Mouse (Mus musculus) stomach, postnatal 0 days (tissue): ENCODE results near the gene Ano2. TPM values are rescaled to one million over a fixed set of nuclear protein-coding genes. Genes with fewer than 3 reads are reported as not detected.

ENCODE experiments used
- ATAC-seq: fragments of 200-750 bp; cut with Nextera tagmentation; 2 replicates; pipeline ENCODE4 v1.8.0; 2017; ENCODE audit not compliant: low FRiP score, low TSS enrichment
- DNase-seq: peaks from one replicate; pipeline ENCODE4 v3.0.0-alpha.2; 2016; ENCODE audit warnings: low spot score
- H3K27ac ChIP-seq: fragments of 300-500 bp; sonication (generic); replicated peaks from 2 replicates; pipeline ENCODE4 v1.5.1; 2014; ENCODE audit warnings: mild to moderate bottlenecking, control low read depth
- H3K27me3 ChIP-seq: fragments of 300-500 bp; sonication (generic); 2 replicates; pipeline ENCODE4 v1.6.1; 2014; ENCODE audit warnings: low read length; ENCODE audit not compliant: control insufficient read depth, insufficient read depth
- H3K36me3 ChIP-seq: fragments of 300-500 bp; sonication (generic); 2 replicates; pipeline ENCODE4 v1.6.1; 2014; ENCODE audit warnings: low read length, mixed read lengths; ENCODE audit not compliant: control insufficient read depth, insufficient read depth
- H3K4me1 ChIP-seq: fragments of 300-500 bp; sonication (generic); replicated peaks from 2 replicates; pipeline ENCODE4 v1.6.1; 2014; ENCODE audit warnings: antibody characterized with exemption; ENCODE audit not compliant: control insufficient read depth, insufficient read depth
- H3K4me2 ChIP-seq: fragments of 300-500 bp; sonication (generic); replicated peaks from 2 replicates; pipeline ENCODE4 v1.6.1; 2014; ENCODE audit warnings: low read depth, mild to moderate bottlenecking, control low read depth, moderate library complexity
- H3K4me3 ChIP-seq: fragments of 300-500 bp; sonication (generic); 2 replicates; pipeline ENCODE4 v1.5.1; 2014; ENCODE audit warnings: low read depth, low read length, control low read depth
- H3K9ac ChIP-seq: fragments of 300-500 bp; sonication (generic); 2 replicates; pipeline ENCODE4 v1.6.1; 2014; ENCODE audit warnings: mild to moderate bottlenecking, low read length, control low read depth, mixed read lengths
- H3K9me3 ChIP-seq: fragments of 300-500 bp; sonication (generic); 2 replicates; pipeline ENCODE4 v1.6.1; 2016; ENCODE audit warnings: low read length; ENCODE audit not compliant: control insufficient read depth
- CTCF ChIP-seq: IDR thresholded peaks from 2 replicates; pipeline ENCODE4 v1.5.1; 2016; ENCODE audit warnings: antibody characterized with exemption, low read depth, mild to moderate bottlenecking, moderate library complexity
- EP300 ChIP-seq: optimal IDR thresholded peaks from 2 replicates; pipeline ENCODE3; 2016; ENCODE audit warnings: antibody characterized with exemption
- WGBS: fragments of 180-500 bp; shearing (Covaris S2); extraction: QIAGEN DNeasy Blood & Tissue Kit; methylation state at CpG from one replicate; pipeline ENCODE4 v1.1.7; 2014; 5-methylcytosine and 5-hydroxymethylcytosine counted together
- polyA plus RNA-seq: library from polyadenylated mRNA; unstranded; fragments of >200 nt; fragmentation: Nextera tagmentation; extraction: Ambion mirVana; gene quantifications from 2 replicates; pipeline ENCODE4 v1.2.1, GENCODE M21; 2015

The Ano2 gene
- polyA plus RNA-seq, 1 experiment from 2014 or later, result 0.17 TPM

DNA sequence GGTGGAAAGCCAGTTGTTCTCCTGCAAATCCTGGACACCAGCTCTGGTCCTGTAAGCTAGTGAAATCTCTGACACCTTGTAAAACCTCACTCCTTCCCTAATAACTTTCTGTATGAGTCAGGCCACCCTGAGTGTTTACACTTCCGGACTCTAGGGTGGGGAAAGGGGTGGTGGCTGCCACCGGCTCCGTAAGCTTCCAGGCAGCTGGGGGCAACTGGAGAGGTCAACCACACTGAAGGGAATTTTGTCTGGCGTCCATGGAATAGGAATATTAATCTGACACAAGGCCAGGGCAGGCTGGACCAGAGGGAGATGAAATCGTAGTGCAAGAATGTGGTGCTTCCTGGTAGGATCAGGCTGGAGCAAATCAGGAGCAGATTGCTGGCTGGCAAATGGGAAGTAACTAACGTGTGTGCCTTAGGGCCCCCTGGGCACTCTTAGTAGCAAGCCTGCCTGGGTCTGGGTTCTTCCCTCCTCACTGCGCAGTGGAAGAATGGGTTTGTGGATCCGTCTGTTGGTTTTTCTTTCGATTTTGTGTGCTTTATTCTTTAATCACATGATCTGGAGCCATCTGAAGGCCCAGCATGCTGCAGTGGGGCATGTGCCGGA is 57.2 kb downstream of the Ano2 start:
- Histone ChIP-seq H3K4me2 (no peak overlapping the region), H3K4me3 (no peak overlapping the region), H3K27ac (no peak overlapping the region), H3K9ac (no peak overlapping the region), H3K36me3 (no peaks in the 10 kb centered on the region), H3K9me3 (no peaks in the 10 kb centered on the region), H3K27me3 (no peaks in the 10 kb centered on the region), H3K4me1 (no peaks in the 10 kb centered on the region)
- no peak for TF ChIP-seq EP300
- TF ChIP-seq CTCF, result no peak
- WGBS, result 40% methylated on average over 10 of the region's 10 CpGs
- DNase-seq (no peak), ATAC-seq (no peak)

GRCm38 (mm10) chr6:125748646-125749045 is 58.4 kb downstream of the Ano2 start:
- Histone ChIP-seq H3K9me3 (no peaks in the 10 kb centered on the region), H3K27ac (no peak overlapping the region), H3K36me3 (no peaks in the 10 kb centered on the region), H3K27me3 (no peaks in the 10 kb centered on the region), H3K4me3 (no peak overlapping the region), H3K4me2 (no peak overlapping the region), H3K4me1 (no peaks in the 10 kb centered on the region), H3K9ac (no peak overlapping the region)
- WGBS, result 51% methylated on average over 3 of the region's 3 CpGs
- DNase-seq, result no peak
- no peak for TF ChIP-seq CTCF
- no peak for ATAC-seq

- TF ChIP-seq EP300 (no peak), CTCF (no peak)
- no peaks in the 10 kb centered on the region for H3K4me1 ChIP-seq
- ATAC-seq, result no peak
- H3K4me3 ChIP-seq, result no peak overlapping the region
- no peak overlapping the region for H3K4me2 ChIP-seq
- WGBS, result 79% methylated on average over 11 of the region's 11 CpGs
- no peak for DNase-seq
- no peaks in the 10 kb centered on the region for H3K27me3 ChIP-seq
- H3K9ac ChIP-seq, result no peak overlapping the region
- H3K27ac ChIP-seq, result no peak overlapping the region
- H3K36me3 ChIP-seq, result no peaks in the 10 kb centered on the region
- no peaks in the 10 kb centered on the region for H3K9me3 ChIP-seq
These were observed 72.8 kb downstream of the Ano2 start for GRCm38 (mm10) chr6:125762851-125763519.

DNA sequence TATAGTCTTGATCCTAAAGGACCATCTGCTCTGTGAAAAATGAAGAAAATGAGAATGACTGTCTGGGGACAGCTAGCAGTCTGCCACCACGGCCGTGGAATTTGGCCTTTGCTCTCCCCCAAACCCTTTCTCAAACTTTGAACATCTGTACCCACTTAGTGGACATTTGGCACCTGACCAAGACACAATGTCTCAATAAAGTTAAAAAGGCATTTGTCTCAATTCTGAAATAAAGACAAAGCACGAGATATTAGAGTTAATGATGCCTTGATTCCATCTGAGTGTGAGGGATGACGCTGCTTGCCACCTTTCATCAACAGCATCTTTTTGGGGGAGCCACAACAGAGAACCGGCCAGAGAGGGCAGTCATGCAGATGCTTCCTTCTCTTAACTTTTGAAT is 83.0 kb downstream of the Ano2 start:
- no peaks in the 10 kb centered on the region for H3K27me3 ChIP-seq
- no peaks in the 10 kb centered on the region for H3K4me1 ChIP-seq
- H3K4me2 ChIP-seq, result no peak overlapping the region
- no peak overlapping the region for H3K4me3 ChIP-seq
- no peaks in the 10 kb centered on the region for H3K9me3 ChIP-seq
- WGBS, result 41% methylated on average over 5 of the region's 5 CpGs
- no peak overlapping the region for H3K27ac ChIP-seq
- no peaks in the 10 kb centered on the region for H3K36me3 ChIP-seq
- no peak for TF ChIP-seq EP300
- no peak for TF ChIP-seq CTCF
- no peak overlapping the region for H3K9ac ChIP-seq
- ATAC-seq (no peak), DNase-seq (no peak)

GRCm38 (mm10) chr6:125776291-125776690 is 86.1 kb downstream of the Ano2 start:
- H3K4me3 ChIP-seq, result no peak overlapping the region
- DNase-seq (no peak), ATAC-seq (no peak)
- no peak for TF ChIP-seq EP300
- TF ChIP-seq CTCF, result no peak
- H3K27ac ChIP-seq, result no peak overlapping the region
- no peaks in the 10 kb centered on the region for H3K27me3 ChIP-seq
- no peaks in the 10 kb centered on the region for H3K4me1 ChIP-seq
- no peak overlapping the region for H3K9ac ChIP-seq
- 83% methylated on average over 5 of the region's 5 CpGs for WGBS
- no peaks in the 10 kb centered on the region for H3K9me3 ChIP-seq
- no peaks in the 10 kb centered on the region for H3K36me3 ChIP-seq
- no peak overlapping the region for H3K4me2 ChIP-seq

DNA sequence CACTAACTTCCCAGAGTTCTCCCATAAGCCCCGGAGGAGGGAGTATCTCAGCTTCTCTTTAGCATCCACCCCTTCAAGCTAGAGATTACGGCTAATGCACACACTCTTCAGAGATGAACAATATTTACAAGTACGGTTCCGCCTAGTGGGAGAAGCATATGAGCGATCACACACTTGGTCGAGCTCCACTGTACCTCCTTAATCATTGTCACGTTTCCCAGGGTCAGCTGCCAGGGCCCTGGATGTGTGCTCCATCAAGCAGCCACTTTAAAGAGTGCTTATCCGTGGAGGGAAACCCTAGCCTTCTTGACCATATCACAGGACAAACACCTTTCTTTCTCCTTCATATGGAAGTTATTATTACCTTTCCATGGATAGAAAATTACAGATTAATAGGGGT is 112.7 kb downstream of the Ano2 start:
- ATAC-seq, result no peak
- Histone ChIP-seq H3K4me2 (no peak overlapping the region), H3K4me1 (no peaks in the 10 kb centered on the region), H3K27ac (no peak overlapping the region), H3K36me3 (no peaks in the 10 kb centered on the region), H3K27me3 (no peaks in the 10 kb centered on the region), H3K9me3 (no peaks in the 10 kb centered on the region), H3K4me3 (no peak overlapping the region), H3K9ac (no peak overlapping the region)
- WGBS, result 43% methylated on average over 8 of the region's 8 CpGs
- DNase-seq, result no peak
- TF ChIP-seq EP300 (no peak), CTCF (no peak)
